Mouse (Mus musculus): ENCODE data around the gene Olfr164.

GRCm38 (mm10) chr16:19240792-19241538 is 72.9 kb downstream of the Olfr164 start:
- TF ChIP-seq POLR2A (IDR thresholded peaks at IDR 0.05; ENCODE audit: borderline replicate concordance, insufficient read depth, low read length) (no peak), CTCF (IDR thresholded peaks at IDR 0.05; ENCODE audit: borderline replicate concordance, insufficient read depth, low read depth, low read length) (no peak)
